Mouse (Mus musculus) megakaryocyte-erythroid progenitor cell, adult 5-6 weeks (primary cell): ENCODE measurements at regions not wholly inside any gene's neighbourhood (a gene's known extent, or its start where the extent isn't known, plus 50 kb on each side); places are given as distances from the start of the nearest gene placed in this dataset.
"Not testable (repeated sequence)": the region's sequence is repeated elsewhere in the genome, so short reads cannot be mapped to it uniquely, and the experiment has no call there.

Experiments used
- ATAC-seq: replicated peaks from 2 replicates; pipeline ENCODE4 v1.8.0; 2016; ENCODE audit warnings: mild to moderate bottlenecking, inconsistent platforms; ENCODE audit not compliant: severe bottlenecking, poor library complexity, low FRiP score, low TSS enrichment

GRCm38 (mm10) chr8:37215894-37216293, 222.5 kb downstream of the AI429214 start:
- no peak for ATAC-seq

GRCm38 (mm10) chr8:37227091-37227490, 233.7 kb downstream of the AI429214 start:
- no peak for ATAC-seq

GRCm38 (mm10) chr8:37237306-37237705, 243.9 kb downstream of the AI429214 start:
- ATAC-seq, result no peak

- ATAC-seq, result no peak
Observed at GRCm38 (mm10) chr8:37239354-37239753, 245.9 kb downstream of the AI429214 start.

GRCm38 (mm10) chr8:37251234-37251633, 257.8 kb downstream of the AI429214 start:
- ATAC-seq, result not testable (repeated sequence)

- ATAC-seq, result no peak
Observed at GRCm38 (mm10) chr8:37291069-37291850, 297.9 kb downstream of the AI429214 start.
